Mouse (Mus musculus) B cell, adult 2 months (primary cell): ENCODE data around the gene Gstt2.

Experiments
- DNase-seq, 2 experiments: peaks; one replicate each; pipeline ENCODE4 v3.0.0; 2022

Gstt2 gene

GRCm38 (mm10) chr10:75837248-75837759, at the start of gene Gstt2:
Gene Gstt2 (minus strand): TSS chr10:75837424.
- peak; percentile 61 to 65 for DNase-seq

GRCm38 (mm10) chr10:75884742-75885141, 47.5 kb upstream of the Gstt2 start:
- DNase-seq = no peak

- peak; percentile 80 to 81 for DNase-seq
These were observed 46.0 kb upstream of the Gstt2 start for GRCm38 (mm10) chr10:75883232-75883552.

GRCm38 (mm10) chr10:75882433-75883231, 45.4 kb upstream of the Gstt2 start:
- DNase-seq = no peak

GRCm38 (mm10) chr10:75881578-75882432, 44.6 kb upstream of the Gstt2 start:
- DNase-seq = no peak

GRCm38 (mm10) chr10:75880771-75881577, 43.8 kb upstream of the Gstt2 start:
- no peak for DNase-seq

- no peak for DNase-seq
These were observed 43.1 kb upstream of the Gstt2 start for GRCm38 (mm10) chr10:75880351-75880750.

- DNase-seq = no peak
These were observed 41.6 kb upstream of the Gstt2 start for GRCm38 (mm10) chr10:75878836-75879235.

- no peak for DNase-seq
These were observed 36.4 kb upstream of the Gstt2 start for GRCm38 (mm10) chr10:75873543-75874170.

GRCm38 (mm10) chr10:75872915-75873542, 35.8 kb upstream of the Gstt2 start:
- peak; percentile 32 to 41 for DNase-seq

- DNase-seq = no peak
These were observed 35.0 kb upstream of the Gstt2 start for GRCm38 (mm10) chr10:75872025-75872914.

GRCm38 (mm10) chr10:75861587-75861986, 24.4 kb upstream of the Gstt2 start:
- no peak for DNase-seq

- DNase-seq = no peak
These were observed 23.5 kb upstream of the Gstt2 start for GRCm38 (mm10) chr10:75860746-75861145.

GRCm38 (mm10) chr10:75859786-75860470, 22.7 kb upstream of the Gstt2 start, which contains the start of gene Mif:
Gene Mif (minus strand): TSS chr10:75860240.
- peak; percentile 93 to 94 for DNase-seq

GRCm38 (mm10) chr10:75859107-75859746, 22.0 kb upstream of the Gstt2 start:
- peak; percentile 17 to 27 for DNase-seq

GRCm38 (mm10) chr10:75857598-75857997, 20.4 kb upstream of the Gstt2 start:
- DNase-seq = no peak

GRCm38 (mm10) chr10:75856976-75857375, 19.8 kb upstream of the Gstt2 start:
- no peak for DNase-seq

GRCm38 (mm10) chr10:75856155-75856907, 19.1 kb upstream of the Gstt2 start:
- no peak for DNase-seq
